Mouse (Mus musculus): ENCODE results near the gene Havcr1. TPM values are rescaled to one million over a fixed set of nuclear protein-coding genes. Genes with fewer than 3 reads are reported as not detected.
"Not testable (repeated sequence)": the region's sequence is repeated elsewhere in the genome, so short reads cannot be mapped to it uniquely, and the experiment has no call there.

Gene Havcr1
- not detected for total RNA-seq (2021)

- not testable (repeated sequence) for DNase-seq (ENCODE audit: extremely low spot score in 1 of 2, low spot score in 1 of 2)
Measured at GRCm38 (mm10) chr11:46735076-46735475, at the start of gene Havcr1. Gene Havcr1, plus strand, starts transcription at chr11:46735080.

DNA sequence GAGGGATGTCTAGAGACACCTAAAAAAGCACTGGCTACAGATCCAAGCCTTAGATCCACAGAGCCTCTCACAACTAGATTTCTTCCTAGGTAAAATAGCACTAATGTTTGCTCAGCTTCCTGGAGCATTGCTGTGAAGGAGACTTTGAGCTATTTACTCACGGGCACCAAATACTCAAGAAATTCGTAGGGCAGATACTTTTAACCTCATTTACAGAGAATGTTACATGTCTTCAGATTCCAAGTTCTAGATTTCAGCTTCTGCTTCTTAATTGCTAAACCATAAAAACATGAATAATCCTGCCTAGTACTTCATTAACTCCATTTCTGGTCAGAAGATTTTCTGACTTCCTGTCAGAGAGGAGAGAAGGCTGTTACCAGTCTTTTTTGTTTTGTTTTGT is 44.7 kb upstream of the Havcr1 start:
- no peak for DNase-seq (ENCODE audit: extremely low spot score in 1 of 2, low spot score in 1 of 2)

DNA sequence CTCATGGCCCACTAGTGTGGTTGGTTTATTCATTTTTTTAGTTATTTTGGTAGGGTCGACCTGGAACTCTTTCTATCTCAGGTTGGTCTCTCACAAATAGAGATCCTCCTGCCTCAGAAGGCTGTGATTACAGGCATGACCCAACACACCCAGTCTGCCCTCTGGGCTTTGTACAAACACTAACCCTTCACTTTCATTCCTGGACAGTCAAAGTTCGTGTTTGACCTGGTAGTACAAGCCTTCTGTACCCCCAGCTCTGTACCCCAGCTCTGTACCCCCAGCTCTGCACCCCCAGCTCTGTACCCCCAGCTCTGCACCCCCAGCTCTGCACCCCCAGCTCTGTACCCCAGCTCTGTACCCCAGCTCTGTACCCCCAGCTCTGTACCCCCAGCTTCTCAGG is 39.0 kb upstream of the Havcr1 start:
- not testable (repeated sequence) for DNase-seq (ENCODE audit: extremely low spot score in 1 of 2, low spot score in 1 of 2)

GRCm38 (mm10) chr11:46697433-46698277 is 37.2 kb upstream of the Havcr1 start:
- DNase-seq (ENCODE audit: extremely low spot score in 1 of 2, low spot score in 1 of 2) = no peak

GRCm38 (mm10) chr11:46698278-46698655 is 36.6 kb upstream of the Havcr1 start:
- DNase-seq (ENCODE audit: extremely low spot score in 1 of 2, low spot score in 1 of 2) = no peak

- DNase-seq (ENCODE audit: extremely low spot score in 1 of 2, low spot score in 1 of 2) = no peak
Measured at GRCm38 (mm10) chr11:46698830-46699229, 36.0 kb upstream of the Havcr1 start.

GRCm38 (mm10) chr11:46706664-46707356 is 28.1 kb upstream of the Havcr1 start, which contains the start of gene Timd2:
Gene Timd2, minus strand, starts transcription at chr11:46707061.
- DNase-seq (ENCODE audit: extremely low spot score in 1 of 2, low spot score in 1 of 2) = no peak

DNA sequence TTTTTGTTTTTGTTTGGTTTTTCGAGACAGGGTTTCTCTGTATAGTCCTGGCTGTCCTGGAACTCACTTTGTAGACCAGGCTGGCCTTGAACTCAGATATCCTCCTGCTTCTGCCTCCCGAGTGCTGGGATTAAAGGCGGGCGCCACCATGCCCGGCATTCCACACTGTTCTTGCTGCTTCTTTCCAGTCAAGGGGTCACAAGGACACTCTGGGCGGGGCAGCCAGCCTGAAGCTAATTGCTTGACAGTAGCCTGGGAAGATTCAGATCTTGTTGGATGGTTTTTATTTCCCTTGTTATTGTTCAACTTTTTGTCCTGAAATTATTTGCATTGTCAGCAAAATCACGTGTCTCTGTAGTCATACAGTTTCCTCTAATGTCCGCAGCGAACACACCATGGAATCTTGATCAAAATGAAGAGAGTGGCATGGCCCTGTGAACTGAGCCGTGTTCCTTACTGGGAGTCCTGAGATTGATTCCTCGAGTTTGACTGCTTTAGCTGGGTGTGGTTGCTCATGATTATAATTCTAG is 3.3 kb upstream of the Havcr1 start:
- DNase-seq (ENCODE audit: extremely low spot score in 1 of 2, low spot score in 1 of 2) = no peak

DNA sequence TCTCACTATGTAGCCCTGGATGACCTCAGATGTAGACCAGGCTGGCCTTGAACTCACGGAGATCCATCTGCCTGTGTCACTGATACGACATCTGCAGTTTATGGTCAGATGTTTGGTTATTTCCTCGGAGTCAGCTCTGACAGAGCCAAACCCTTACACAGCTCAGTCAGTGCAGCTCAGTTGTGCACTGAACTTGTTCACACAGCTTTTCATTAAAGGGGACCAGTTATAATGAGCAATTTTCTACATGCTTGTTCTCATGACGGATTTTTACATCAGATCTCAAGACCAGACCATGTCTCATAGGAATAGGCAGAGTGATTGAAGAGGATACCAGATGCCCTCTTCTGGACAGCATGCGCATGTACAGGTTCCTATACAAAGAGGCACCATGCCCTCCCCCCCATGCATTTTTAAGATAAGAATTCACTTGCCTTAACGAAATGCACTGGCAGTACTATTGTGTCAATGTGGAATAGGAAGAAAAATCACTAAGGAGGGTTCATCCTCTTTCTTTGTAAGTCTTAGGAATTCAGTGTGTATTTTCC is 1.6 kb upstream of the Havcr1 start:
- DNase-seq (ENCODE audit: extremely low spot score in 1 of 2, low spot score in 1 of 2) = no peak

DNA sequence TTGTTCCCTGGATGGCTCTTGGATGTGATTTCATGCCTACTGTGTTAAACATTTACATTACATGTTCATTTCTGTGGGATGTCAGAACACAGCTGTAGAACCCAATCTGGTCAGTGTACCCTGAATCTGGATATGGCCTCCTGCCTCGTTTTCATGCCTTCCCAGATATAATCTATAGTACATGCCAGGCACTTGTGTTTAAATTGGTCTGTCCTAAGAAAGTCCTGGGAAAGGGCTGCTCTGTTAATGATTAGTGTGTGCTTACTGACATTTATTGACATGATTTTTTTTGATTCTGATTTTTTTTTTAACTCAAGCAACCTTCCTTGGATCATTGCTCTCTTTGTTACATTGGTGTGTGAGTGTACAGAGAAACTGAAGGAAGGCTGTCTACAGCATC is 263 bp upstream of the Havcr1 start:
- DNase-seq (ENCODE audit: extremely low spot score in 1 of 2, low spot score in 1 of 2) = no peak

- no peak for DNase-seq (ENCODE audit: extremely low spot score in 1 of 2, low spot score in 1 of 2)
Measured at GRCm38 (mm10) chr11:46739501-46739900, 4.6 kb downstream of the Havcr1 start.

DNA sequence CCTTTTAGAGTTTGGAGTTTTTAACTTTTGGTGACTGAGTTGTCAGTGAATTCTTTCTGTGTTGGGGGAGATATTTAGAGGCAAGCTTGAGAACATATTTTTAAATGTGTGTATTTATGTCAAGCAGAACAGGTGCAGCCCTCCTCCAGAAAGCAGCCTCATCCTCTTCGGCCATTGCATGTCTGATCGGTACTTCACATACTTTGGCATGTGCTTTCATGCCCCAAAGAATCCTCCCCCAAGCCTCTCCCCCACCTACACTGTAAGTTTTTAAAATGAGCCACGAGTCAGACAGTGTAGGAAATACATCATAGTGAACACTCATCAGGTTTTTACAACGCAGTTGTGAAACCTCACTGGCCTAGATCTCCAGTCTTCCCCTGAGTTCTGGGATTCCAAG is 6.0 kb downstream of the Havcr1 start:
- no peak for DNase-seq (ENCODE audit: extremely low spot score in 1 of 2, low spot score in 1 of 2)

- DNase-seq (ENCODE audit: extremely low spot score in 1 of 2, low spot score in 1 of 2) = no peak
Measured at GRCm38 (mm10) chr11:46741716-46742115, 6.8 kb downstream of the Havcr1 start.

- DNase-seq (ENCODE audit: extremely low spot score in 1 of 2, low spot score in 1 of 2) = no peak
Measured at GRCm38 (mm10) chr11:46747996-46748395, 13.1 kb downstream of the Havcr1 start.

- DNase-seq (ENCODE audit: extremely low spot score in 1 of 2, low spot score in 1 of 2) = no peak
Measured at GRCm38 (mm10) chr11:46753662-46754061, 18.8 kb downstream of the Havcr1 start.

DNA sequence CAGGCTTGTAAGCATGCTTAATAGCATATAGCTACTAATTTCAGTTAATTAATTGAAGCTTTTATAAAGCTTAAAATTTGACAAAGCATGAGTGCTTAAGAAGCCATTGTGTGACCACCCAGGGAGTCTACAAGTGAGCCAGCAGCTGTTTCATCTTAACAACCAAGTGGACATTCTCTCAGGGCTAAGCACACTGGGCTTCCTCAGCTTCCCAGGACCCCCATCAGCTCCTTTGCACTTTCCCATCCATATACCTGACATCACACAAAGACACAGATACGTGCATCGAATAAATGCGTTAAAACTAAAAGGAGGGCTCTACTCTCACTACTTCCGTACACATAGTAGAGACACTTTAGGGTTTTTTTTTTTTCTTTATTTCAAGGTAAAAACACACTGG is 19.8 kb downstream of the Havcr1 start:
- DNase-seq (ENCODE audit: extremely low spot score in 1 of 2, low spot score in 1 of 2) = no peak

DNA sequence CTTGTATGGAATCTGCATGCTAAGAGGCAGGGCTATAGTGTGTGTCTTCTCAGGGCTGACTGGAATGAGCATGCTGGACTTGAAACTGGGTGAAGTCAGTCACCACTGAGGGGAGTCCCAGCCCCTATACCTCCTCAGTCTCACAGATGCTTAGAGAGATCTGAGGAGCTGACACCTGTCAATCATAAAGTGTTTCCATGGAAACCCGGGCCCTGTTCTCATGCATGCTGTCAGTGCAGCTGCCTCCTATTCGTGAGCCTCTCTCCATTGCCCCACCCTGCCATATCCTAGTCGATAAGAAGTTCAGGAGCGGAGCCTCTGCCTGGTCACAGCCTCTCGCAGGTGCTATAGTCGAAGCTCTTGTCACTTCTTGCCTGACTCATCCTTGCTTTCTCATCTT is 20.8 kb downstream of the Havcr1 start:
- not testable (repeated sequence) for DNase-seq (ENCODE audit: extremely low spot score in 1 of 2, low spot score in 1 of 2)

DNA sequence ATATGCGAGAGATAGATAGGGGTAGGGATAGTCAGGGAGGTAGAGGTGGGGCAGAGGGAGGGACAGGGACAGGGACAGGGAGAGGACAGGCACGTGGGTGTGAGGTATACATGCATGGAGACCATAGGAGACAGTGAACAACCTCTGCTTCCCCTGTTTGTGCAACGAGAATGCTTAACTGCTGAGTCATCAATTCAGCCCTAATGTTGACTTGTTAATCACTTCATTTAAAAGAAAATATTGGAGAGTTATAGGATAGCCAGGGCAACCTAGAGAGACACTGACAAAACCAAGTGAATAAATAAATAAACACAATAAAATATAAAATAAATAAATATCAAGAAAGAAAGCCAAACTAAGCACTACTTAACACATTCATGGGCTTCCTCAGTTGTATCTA is 42.0 kb downstream of the Havcr1 start:
- DNase-seq (ENCODE audit: extremely low spot score in 1 of 2, low spot score in 1 of 2) = no peak

DNA sequence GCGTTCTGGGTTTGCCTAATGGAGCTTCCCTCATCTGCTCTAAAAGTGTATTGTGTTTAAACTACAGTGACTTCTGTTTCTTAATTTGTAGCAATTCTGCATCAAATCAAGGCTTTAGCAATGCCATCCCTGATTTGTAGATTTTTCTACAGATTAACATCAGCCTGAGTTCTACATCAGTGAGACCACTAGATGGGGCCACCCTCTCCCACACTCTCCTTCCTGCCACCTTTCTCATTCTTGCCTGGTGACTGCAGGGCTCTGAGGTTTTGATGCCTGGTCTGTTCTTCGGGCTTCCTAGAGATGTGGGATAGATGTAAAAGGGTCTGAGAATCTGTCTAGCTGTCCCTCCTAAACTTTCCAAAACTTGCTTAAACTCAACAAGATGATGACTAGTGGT is 44.9 kb downstream of the Havcr1 start:
- DNase-seq (ENCODE audit: extremely low spot score in 1 of 2, low spot score in 1 of 2) = no peak

DNA sequence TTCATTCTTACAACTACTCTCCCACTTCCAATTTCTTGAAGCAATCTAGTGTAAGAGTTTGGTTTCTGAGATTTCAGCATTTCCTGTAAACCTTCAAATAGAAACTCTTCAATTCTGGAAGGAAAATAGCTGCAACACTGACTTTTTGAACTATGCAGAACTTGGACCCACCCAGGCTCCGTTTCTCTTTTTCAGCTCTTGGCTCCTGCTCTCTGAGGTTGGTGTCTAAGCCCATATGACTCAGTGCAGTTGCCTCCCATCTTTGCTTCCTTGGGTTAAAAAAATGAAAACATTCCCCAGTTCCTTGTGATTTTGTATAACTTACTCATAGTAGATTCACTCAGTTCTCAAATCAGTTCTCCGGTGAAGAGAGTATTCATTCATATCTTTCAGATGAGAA is 69.6 kb downstream of the Havcr1 start:
- DNase-seq (ENCODE audit: extremely low spot score in 1 of 2, low spot score in 1 of 2) = no peak

DNA sequence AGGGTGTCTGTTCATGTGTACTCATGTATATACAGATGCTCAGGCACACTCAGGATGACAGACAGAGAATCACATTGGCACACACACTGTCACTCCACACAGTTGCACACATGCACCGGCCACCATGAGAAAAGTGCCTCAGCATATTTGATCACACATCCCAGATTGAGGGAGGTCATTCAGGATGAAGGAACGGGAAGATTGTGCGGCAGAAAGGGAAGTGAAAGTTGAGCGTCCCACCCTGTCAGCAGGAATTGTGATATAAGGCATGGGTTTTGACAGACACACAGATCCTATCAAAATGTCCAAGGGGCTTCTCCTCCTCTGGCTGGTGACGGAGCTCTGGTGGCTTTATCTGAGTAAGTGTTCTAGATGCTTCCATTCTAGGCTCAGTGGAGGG is 75.6 kb downstream of the Havcr1 start, which contains the start of gene Timd4:
TSS of gene Timd4 (plus strand) at position 290 of the 400 bp plus-strand sequence.
- no peak for DNase-seq (ENCODE audit: extremely low spot score in 1 of 2, low spot score in 1 of 2)
